Mouse (Mus musculus): ENCODE results near the gene Rbm14. TPM values are rescaled to one million over a fixed set of nuclear protein-coding genes. Genes with fewer than 3 reads are reported as not detected.

Gene Rbm14
- total and polyA plus RNA-seq, 3 experiments, result 37.9 to 97.2 (median 45.9) TPM

Other genes starting within 250 kb of the Rbm14 start
- gene Lrfn4, start 196.0 kb downstream of the Rbm14 start, total RNA-seq (2021), result 1 to 10 TPM; 3.3 to 6.7 TPM
- gene Lrfn4, start 196.0 kb downstream of the Rbm14 start, polyA plus RNA-seq (2012; rRNA removed), result 17.1 and 22.1 TPM in 2 replicates
- 10 to 100 TPM; 34.8 to 44.2 TPM for gene Rce1, start 186.0 kb downstream of the Rbm14 start, total RNA-seq (2021)
- 125 and 141 TPM in 2 replicates for gene Rce1, start 186.0 kb downstream of the Rbm14 start, polyA plus RNA-seq (2012; rRNA removed)
- under 1 TPM in 1 of 2 experiments, not detected in 1; 0.12 TPM for gene Gm960, start 113.0 kb downstream of the Rbm14 start, total RNA-seq (2021)
- gene Gm960, start 113.0 kb downstream of the Rbm14 start, polyA plus RNA-seq (2012; rRNA removed), result 0.27 and 2.3 TPM in 2 replicates
- gene Sptbn2, start 100.5 kb downstream of the Rbm14 start, total RNA-seq (2021), result under 1 TPM; 0.58 to 0.83 TPM
- gene Sptbn2, start 100.5 kb downstream of the Rbm14 start, polyA plus RNA-seq (2012; rRNA removed), result 0.30 and 0.42 TPM in 2 replicates
- gene Rbm4b, start 55.1 kb downstream of the Rbm14 start, total RNA-seq (2021), result 10 to 100 TPM; 12.4 to 17.9 TPM
- 5.8 and 7.4 TPM in 2 replicates for gene Rbm4b, start 55.1 kb downstream of the Rbm14 start, polyA plus RNA-seq (2012; rRNA removed)
- 10 to 100 TPM; 50.2 to 72.7 TPM for gene Rbm4, start 17.7 kb downstream of the Rbm14 start, total RNA-seq (2021)
- gene Rbm4, start 17.7 kb downstream of the Rbm14 start, polyA plus RNA-seq (2012; rRNA removed), result 11.8 and 14.7 TPM in 2 replicates
- 10 to 100 TPM; 15.3 to 25.3 TPM for gene Gm21992, start within 50 bp of the Rbm14 start, total RNA-seq (2021)
- 24.1 and 31.9 TPM in 2 replicates for gene Gm21992, start within 50 bp of the Rbm14 start, polyA plus RNA-seq (2012; rRNA removed)
- gene Ccs, start 27.7 kb upstream of the Rbm14 start, total RNA-seq (2021), result 100 to 1,000 TPM in 1 of 2 experiments, 10 to 100 TPM in 1; 63.8 to 107 TPM
- gene Ccs, start 27.7 kb upstream of the Rbm14 start, polyA plus RNA-seq (2012; rRNA removed), result 79.1 and 102 TPM in 2 replicates
- gene Ccdc87, start 27.7 kb upstream of the Rbm14 start, total RNA-seq (2021), result under 1 TPM; 0.17 to 0.20 TPM
- 0.09 TPM in 1 of 2 replicates, not detected in the other for gene Ccdc87, start 27.7 kb upstream of the Rbm14 start, polyA plus RNA-seq (2012; rRNA removed)
- 100 to 1,000 TPM; 214 to 421 TPM for gene Ctsf, start 43.5 kb upstream of the Rbm14 start, total RNA-seq (2021)
- gene Ctsf, start 43.5 kb upstream of the Rbm14 start, polyA plus RNA-seq (2012; rRNA removed), result 1,208 and 1,259 TPM in 2 replicates
- 1 to 10 TPM in 1 of 2 experiments, under 1 TPM in 1; 0.43 to 1.0 TPM for gene Actn3, start 66.3 kb upstream of the Rbm14 start, total RNA-seq (2021)
- gene Actn3, start 66.3 kb upstream of the Rbm14 start, polyA plus RNA-seq (2012; rRNA removed), result 0.16 and 0.47 TPM in 2 replicates
- gene Zdhhc24, start 67.0 kb upstream of the Rbm14 start, total RNA-seq (2021), result 10 to 100 TPM; 16.7 to 21.8 TPM
- 78.3 and 80.4 TPM in 2 replicates for gene Zdhhc24, start 67.0 kb upstream of the Rbm14 start, polyA plus RNA-seq (2012; rRNA removed)
- 10 to 100 TPM in 1 of 2 experiments, 1 to 10 TPM in 1; 5.9 to 13.9 TPM for gene Bbs1, start 95.0 kb upstream of the Rbm14 start, total RNA-seq (2021)
- 6.1 and 6.2 TPM in 2 replicates for gene Bbs1, start 95.0 kb upstream of the Rbm14 start, polyA plus RNA-seq (2012; rRNA removed)
- gene Dpp3, start 116.7 kb upstream of the Rbm14 start, total RNA-seq (2021), result 100 to 1,000 TPM in 1 of 2 experiments, 10 to 100 TPM in 1; 93.0 to 104 TPM
- 259 and 313 TPM in 2 replicates for gene Dpp3, start 116.7 kb upstream of the Rbm14 start, polyA plus RNA-seq (2012; rRNA removed)
- gene Peli3, start 131.5 kb upstream of the Rbm14 start, total RNA-seq (2021), result 10 to 100 TPM in 1 of 2 experiments, 1 to 10 TPM in 1; 8.9 to 11.8 TPM
- 15.4 and 16.5 TPM in 2 replicates for gene Peli3, start 131.5 kb upstream of the Rbm14 start, polyA plus RNA-seq (2012; rRNA removed)
- 10 to 100 TPM; 43.1 to 60.6 TPM for gene Mrpl11, start 150.5 kb upstream of the Rbm14 start, total RNA-seq (2021)
- gene Mrpl11, start 150.5 kb upstream of the Rbm14 start, polyA plus RNA-seq (2012; rRNA removed), result 16.3 and 19.7 TPM in 2 replicates
- gene Npas4, start 178.7 kb upstream of the Rbm14 start, total RNA-seq (2021), result under 1 TPM; 0.43 to 0.55 TPM
- 1.1 and 1.3 TPM in 2 replicates for gene Npas4, start 178.7 kb upstream of the Rbm14 start, polyA plus RNA-seq (2012; rRNA removed)
- gene Slc29a2, start 212.2 kb upstream of the Rbm14 start, total RNA-seq (2021), result 1 to 10 TPM; 4.3 to 6.9 TPM
- gene Slc29a2, start 212.2 kb upstream of the Rbm14 start, polyA plus RNA-seq (2012; rRNA removed), result 12.6 and 13.4 TPM in 2 replicates
- 10 to 100 TPM; 27.8 to 44.9 TPM for gene B4gat1, start 227.2 kb upstream of the Rbm14 start, total RNA-seq (2021)
- 49.9 and 51.8 TPM in 2 replicates for gene B4gat1, start 227.2 kb upstream of the Rbm14 start, polyA plus RNA-seq (2012; rRNA removed)
- gene AC124502.3, start 227.3 kb upstream of the Rbm14 start, total RNA-seq (2021), result 1 to 10 TPM; 1.6 to 2.6 TPM
- gene AC124502.3, start 227.3 kb upstream of the Rbm14 start, polyA plus RNA-seq (2012; rRNA removed), result 0.55 and 0.89 TPM in 2 replicates
- gene Brms1, start 229.7 kb upstream of the Rbm14 start, total RNA-seq (2021), result 10 to 100 TPM; 28.5 to 28.8 TPM
- 30.3 and 36.2 TPM in 2 replicates for gene Brms1, start 229.7 kb upstream of the Rbm14 start, polyA plus RNA-seq (2012; rRNA removed)
- gene Rin1, start 238.8 kb upstream of the Rbm14 start, total RNA-seq (2021), result 1 to 10 TPM; 3.1 to 9.6 TPM
- gene Rin1, start 238.8 kb upstream of the Rbm14 start, polyA plus RNA-seq (2012; rRNA removed), result 8.8 and 11.6 TPM in 2 replicates

All from adrenal gland, adult 2 months (tissue).